Mouse (Mus musculus) ES-E14 (cell line): Measurements from ENCODE around the gene Fabp3.

Experiments
- CHD2 ChIP-seq: IDR thresholded peaks from 2 replicates; pipeline ENCODE4 v1.6.1; 2014; ENCODE audit warnings: mild to moderate bottlenecking, low read depth, low read length, inconsistent platforms
- HCFC1 ChIP-seq: IDR thresholded peaks from 2 replicates; pipeline ENCODE4 v1.6.1; 2012; ENCODE audit warnings: low read length, inconsistent platforms, borderline replicate concordance; ENCODE audit not compliant: insufficient read depth
- ZNF384 ChIP-seq: IDR thresholded peaks from 2 replicates; pipeline ENCODE4 v1.6.1; 2012; ENCODE audit warnings: low read depth, low read length, inconsistent platforms

DNA sequence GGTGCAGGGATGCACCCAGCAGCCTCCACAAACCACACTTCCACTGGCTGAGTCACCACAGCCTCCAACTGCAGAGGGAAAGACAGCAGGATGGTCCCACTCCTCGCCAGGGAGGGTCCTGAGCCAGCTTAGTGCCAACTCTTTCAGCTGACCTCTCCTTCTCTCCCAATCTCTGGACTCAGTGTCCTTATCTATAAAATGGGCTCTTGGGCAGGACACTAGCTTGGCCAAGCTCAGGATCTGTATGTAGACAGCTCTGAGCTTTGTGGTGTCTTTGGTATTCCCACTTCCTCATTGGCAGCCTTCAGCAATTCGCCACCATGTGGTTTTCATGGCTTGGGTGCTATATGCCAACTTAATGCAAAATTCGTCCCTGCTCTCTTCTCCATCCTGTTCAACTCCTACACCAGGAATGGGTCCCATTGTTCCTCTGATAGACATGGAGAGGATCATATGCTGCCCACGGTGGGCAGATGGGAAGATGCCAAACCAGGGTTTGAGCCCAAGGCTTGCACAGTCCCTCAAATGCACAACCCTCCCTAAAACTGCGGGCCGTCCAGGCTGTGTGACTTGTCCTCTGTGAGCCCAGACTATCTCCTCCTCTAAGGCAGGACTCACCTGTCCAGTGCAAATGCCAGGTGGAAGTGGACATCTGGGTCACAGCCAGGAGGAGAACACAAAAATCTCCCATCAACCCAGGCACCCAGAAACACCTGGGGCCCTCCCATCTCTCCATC lies 37.6 kb upstream of the Fabp3 start:
- no peak for TF ChIP-seq HCFC1
- no peak for TF ChIP-seq ZNF384
- no peak for TF ChIP-seq CHD2
